Mouse (Mus musculus) CD8-positive naive resting alpha-beta T cell, adult 2 months (primary cell): Measurements from ENCODE around the gene Dusp14.

Experiments
- DNase-seq, 2 experiments: peaks; one replicate each; pipeline ENCODE4 v3.0.0; 2022; ENCODE audit warnings: low read depth in 2 of 2, low spot score in 2 of 2

Dusp14 gene

GRCm38 (mm10) chr11:84069034-84069370 lies at the start of gene Dusp14:
Dusp14 (minus strand) TSS chr11:84069261.
- DNase-seq = no peak

- DNase-seq = no peak
These were observed 48.4 kb upstream of the Dusp14 start for GRCm38 (mm10) chr11:84117431-84117830.

- no peak for DNase-seq
These were observed 47.2 kb upstream of the Dusp14 start for GRCm38 (mm10) chr11:84116221-84116620.

GRCm38 (mm10) chr11:84115646-84116045 lies 46.6 kb upstream of the Dusp14 start:
- no peak for DNase-seq

GRCm38 (mm10) chr11:84113623-84114022 lies 44.6 kb upstream of the Dusp14 start:
- DNase-seq = no peak

- DNase-seq = no peak
These were observed 38.1 kb upstream of the Dusp14 start for GRCm38 (mm10) chr11:84107137-84107536.

- DNase-seq = no peak
These were observed 35.0 kb upstream of the Dusp14 start for GRCm38 (mm10) chr11:84104036-84104435.

GRCm38 (mm10) chr11:84101182-84101581 lies 32.1 kb upstream of the Dusp14 start:
- DNase-seq = no peak

GRCm38 (mm10) chr11:84097251-84097998 lies 28.4 kb upstream of the Dusp14 start:
- DNase-seq = no peak

- no peak for DNase-seq
These were observed 26.0 kb upstream of the Dusp14 start for GRCm38 (mm10) chr11:84095084-84095483.

- DNase-seq = no peak
These were observed 21.5 kb upstream of the Dusp14 start for GRCm38 (mm10) chr11:84090572-84090971.

GRCm38 (mm10) chr11:84081901-84082300 lies 12.8 kb upstream of the Dusp14 start:
- no peak for DNase-seq

- no peak for DNase-seq
These were observed 11.3 kb upstream of the Dusp14 start for GRCm38 (mm10) chr11:84080327-84080726.

- DNase-seq = no peak
These were observed 10.8 kb upstream of the Dusp14 start for GRCm38 (mm10) chr11:84079887-84080286.

GRCm38 (mm10) chr11:84079361-84079760 lies 10.3 kb upstream of the Dusp14 start:
- no peak for DNase-seq

- DNase-seq = no peak
These were observed 9.5 kb upstream of the Dusp14 start for GRCm38 (mm10) chr11:84078601-84079000.

- DNase-seq = no peak
These were observed 7.9 kb upstream of the Dusp14 start for GRCm38 (mm10) chr11:84077008-84077407.

- no peak for DNase-seq
These were observed 5.0 kb upstream of the Dusp14 start for GRCm38 (mm10) chr11:84073816-84074764.

GRCm38 (mm10) chr11:84072904-84073651 lies 4.0 kb upstream of the Dusp14 start:
- no peak for DNase-seq

GRCm38 (mm10) chr11:84068191-84069033 lies 649 bp downstream of the Dusp14 start:
- peak; percentile 6 to 20 for DNase-seq
